Mouse (Mus musculus) granulocyte monocyte progenitor cell, adult 5-6 weeks (primary cell): ENCODE data around the gene Vtcn1. TPM values are rescaled to one million over a fixed set of nuclear protein-coding genes. Genes with fewer than 3 reads are reported as not detected.
"Not testable (repeated sequence)": the region's sequence is repeated elsewhere in the genome, so short reads cannot be mapped to it uniquely, and the experiment has no call there.

Source experiments
- ATAC-seq: replicated peaks from 2 replicates; pipeline ENCODE4 v1.8.0; 2016; ENCODE audit warnings: mild to moderate bottlenecking, moderate TSS enrichment, inconsistent platforms; ENCODE audit not compliant: poor library complexity, severe bottlenecking
- total RNA-seq, 2 experiments: library from RNA; stranded (forward) in 1 of 2; stranded (reverse) in 1 of 2; fragments of 200-712, 200-1000 nt in 1 of 2; fragments of >200 nt in 1 of 2; fragmentation: Nextera tagmentation in 1 of 2; gene quantifications; 2 replicates each; pipeline ENCODE4 v1.2.3; 2014 to 2017

The Vtcn1 gene
- total RNA-seq (2014; fragmentation: Nextera tagmentation) (not detected in 2 replicates), total RNA-seq (2017) (not detected in 2 replicates)

DNA sequence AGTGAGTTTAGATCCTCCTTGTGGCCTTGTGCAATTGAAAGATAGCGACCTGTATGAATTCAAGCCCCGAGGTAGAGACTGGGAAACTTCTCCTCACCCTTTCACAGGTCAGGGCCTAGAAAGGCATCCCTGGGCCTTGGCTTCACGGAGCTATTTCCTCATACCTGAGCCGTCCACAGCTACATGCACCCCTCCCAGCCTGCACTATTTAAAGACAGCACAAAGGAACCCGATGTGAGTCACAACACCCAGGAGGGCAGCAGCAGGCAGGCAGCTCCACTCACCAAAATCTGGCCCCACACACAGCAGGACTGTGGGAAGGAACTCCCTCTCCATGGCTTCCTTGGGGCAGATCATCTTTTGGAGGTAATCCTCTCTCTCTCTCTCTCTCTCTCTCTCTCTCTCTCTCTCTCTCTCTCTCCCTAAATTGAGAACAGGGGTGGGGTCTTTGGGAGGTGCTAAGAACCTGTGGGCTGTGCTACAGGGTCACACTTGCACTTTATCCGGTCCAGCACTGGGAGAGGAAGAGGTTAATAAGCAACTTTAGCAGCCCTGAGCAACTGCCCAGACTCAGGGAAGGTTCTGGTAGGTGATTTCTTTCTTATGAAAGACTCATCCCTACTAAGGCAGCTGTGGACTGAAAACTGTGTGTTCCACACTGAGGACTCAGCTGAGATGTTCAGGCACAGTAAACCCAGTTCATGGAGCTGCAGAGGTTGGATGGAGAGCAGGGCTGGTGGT is at the start of gene Vtcn1:
Gene Vtcn1, plus strand, starts transcription at position 235 of the 741 bp plus-strand sequence.
- ATAC-seq = no peak

DNA sequence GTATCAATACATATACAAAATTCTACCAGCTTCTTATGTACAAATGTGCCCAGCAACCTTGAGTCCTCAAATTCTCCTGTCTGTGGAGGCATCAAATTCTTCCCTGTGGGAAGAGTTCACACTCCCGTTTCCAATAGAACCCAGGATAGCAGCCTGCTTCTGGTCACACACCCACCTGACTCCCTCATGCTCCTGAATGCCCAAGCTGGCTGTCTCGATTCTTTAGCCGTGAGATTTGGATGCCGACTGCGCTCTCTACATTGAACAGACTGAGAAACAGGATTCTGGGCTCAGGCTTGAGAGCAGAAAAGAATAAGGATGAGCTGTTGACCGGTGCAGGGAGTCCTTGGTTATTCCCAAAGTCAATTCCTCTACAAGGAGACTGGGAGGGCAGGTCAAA is 48.3 kb upstream of the Vtcn1 start:
- no peak for ATAC-seq

DNA sequence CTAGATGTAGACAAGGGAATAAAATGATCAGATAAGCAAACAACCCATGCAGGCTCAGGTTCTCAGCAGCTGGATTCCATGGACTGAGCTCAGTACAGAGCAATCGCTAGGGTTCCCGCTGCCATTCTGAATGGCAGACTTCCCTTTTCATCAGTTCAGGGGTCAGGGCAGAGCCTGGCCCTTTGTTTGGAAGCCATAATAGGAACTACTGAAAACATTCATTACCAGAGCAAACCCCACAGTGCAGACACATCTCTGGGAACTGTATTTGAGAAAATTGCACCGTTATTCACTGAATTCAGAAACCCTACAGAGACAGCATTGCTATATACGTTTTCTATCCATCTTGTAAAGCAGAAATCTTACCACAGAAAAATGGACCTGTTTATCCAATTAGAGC is 47.7 kb upstream of the Vtcn1 start:
- ATAC-seq = no peak

DNA sequence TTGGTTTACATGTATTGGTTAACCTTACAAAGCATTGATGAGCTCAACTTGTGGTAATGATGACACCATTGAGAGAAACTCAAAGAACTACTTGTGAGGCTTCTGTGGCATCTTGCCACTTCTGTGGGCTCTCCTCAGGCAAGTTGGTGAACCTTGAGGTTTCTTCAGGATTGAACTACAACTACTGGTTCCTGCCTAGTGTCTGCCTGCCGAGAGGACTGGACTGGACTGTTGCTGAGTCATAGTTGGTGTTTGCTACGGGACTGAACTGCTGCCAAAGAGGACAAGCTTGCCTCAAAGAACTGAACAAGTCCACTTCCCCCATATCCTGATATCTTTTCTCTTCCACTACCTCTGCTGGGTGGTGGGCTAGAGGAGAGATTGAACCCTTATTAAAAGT is 39.2 kb upstream of the Vtcn1 start:
- peak; percentile 59 for ATAC-seq

DNA sequence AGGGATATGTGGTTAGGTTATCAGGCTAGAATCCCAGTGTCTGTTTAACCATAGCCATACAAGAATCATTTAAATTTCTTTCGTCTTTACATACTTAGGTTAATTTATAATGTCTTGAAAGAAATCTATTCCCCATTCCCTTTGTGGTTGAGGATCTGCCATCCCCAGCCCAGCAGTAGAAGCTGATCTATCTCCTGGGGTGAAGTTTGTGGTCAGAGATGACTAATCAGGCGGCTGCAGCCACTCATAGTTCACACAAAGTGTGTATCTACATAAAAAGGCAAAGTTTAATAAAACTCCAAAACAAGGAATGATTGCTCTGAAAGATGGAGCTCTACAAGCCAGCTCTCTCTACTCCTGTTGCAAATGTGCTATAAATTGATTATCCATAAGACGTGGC is 33.6 kb upstream of the Vtcn1 start:
- ATAC-seq = no peak

DNA sequence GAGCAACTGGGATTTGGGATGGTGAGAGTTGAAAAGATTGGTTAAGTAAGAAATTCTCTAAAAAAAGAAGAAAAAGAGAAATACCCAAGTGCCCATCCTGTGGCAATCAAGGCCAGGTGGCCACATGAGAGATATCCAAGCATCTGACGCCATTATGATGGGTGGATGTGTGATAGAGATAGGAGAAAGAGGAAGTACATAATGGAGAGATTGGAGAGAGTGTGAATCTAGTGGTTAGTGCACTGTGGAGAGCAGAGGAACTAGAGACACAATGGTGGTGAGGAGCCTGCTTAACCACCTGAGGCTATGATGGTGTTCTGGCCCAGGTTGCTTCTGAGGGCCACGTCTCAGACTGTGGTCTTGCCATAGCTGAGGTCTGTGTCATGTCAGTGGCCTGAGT is 31.9 kb upstream of the Vtcn1 start:
- ATAC-seq = peak; percentile 90

DNA sequence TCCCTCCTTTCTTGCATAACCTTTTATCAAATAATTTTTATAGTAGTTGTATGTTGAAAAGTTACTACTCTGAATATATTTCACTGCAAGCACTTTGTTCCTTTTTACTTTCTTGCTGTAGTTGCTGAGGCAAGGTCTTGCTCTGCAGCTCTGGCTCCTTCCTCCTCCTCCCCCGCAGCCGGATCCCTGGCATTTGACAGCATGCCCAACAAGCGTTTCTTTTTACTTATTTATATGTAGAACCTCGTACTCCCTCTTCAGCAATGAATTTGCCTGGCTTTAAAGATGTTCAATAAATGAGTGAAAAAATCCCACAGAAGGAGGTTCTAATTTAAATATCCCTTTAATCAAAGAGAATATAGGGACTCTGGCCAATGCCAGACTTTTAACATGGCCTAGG is 28.7 kb upstream of the Vtcn1 start:
- ATAC-seq = no peak

DNA sequence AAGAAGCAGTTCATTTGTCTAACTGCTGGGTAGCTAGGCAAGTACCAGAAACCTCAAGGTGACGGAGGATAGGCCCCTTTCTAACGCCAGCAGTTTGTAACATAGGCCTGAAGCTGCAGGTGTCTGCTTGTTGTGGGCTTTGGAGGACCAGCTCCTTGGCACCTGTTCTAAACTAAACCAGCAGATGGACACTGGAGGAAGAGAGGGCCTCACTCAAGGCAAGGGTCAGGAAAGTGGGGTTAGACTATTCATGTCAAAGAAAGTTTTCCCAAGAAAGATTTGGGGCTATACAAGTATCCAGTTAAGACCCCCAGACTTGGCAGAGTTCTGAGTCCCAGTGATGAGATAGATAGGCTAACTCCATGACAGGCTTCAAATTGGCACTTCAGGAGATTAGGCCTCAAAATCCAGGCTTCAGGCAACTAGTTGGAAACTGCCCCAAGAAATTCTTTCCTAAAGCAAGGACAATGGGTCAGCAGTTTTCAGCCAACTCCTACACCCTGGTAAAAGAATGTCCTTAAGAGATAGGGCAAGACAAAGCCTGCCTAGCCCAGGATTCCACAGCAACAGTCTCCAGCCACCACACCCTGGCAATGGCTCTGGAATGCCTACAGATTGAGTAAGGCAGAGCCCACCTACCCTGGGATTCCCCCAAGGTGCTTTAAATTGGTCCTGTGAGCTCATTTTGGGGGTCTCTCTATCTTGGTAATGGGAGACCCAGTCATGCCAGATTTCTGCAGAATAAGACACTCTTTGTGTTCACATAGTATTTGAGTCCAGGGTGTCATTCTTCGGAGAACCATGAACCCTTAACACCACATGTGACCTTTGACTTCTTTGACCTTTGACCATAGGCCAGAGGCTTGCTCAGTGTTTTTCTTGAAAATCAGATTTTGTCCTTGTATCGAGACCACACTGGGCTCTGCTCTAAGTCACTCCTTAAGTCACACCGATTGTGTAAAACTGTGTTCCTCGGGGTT is 27.8 kb upstream of the Vtcn1 start:
- ATAC-seq = no peak

DNA sequence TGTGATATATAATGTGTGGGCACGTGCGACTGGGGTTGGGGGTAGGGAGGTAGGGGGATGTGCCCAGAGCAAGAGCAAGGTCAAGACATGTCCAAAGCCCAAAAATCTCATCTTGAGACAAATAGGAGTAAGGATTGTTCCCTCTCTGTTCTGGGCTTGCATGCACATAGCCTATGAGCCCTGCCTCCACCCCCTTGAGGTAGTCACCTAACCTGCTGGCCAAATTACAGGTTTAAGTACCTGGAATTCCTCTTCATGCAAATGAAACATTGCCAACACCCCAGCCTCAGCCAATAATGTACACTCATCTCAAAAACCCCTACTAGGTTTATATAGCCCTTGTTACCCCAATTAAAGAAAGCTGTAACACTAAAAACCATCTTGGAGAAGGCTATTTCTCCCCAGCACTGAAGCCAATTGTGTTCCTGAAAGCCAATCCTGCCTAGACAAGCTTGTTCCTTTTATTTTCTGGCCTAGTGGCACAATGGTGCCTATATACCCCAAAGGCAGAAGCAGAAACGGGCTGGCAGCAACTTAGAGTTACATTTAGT is 26.3 kb upstream of the Vtcn1 start:
- ATAC-seq = no peak

DNA sequence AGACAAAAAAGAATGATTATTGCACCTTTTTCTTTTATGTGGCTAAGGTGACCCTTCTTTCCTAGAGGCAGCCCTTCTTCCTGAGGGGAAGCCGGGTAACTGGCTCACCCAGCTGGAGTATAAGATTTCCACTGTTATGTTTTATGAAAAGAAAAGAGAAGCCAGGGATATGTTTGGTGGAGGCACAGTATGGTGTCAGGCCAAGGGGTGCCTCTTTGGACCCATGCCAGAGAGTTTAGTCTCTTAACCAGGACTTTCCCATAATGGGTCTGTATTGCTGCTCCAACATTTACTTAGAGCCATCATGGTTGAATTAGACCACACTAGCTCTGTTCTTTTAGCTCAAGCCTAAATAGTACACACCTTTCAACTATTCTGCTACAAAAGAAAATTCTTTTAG is 20.3 kb upstream of the Vtcn1 start:
- ATAC-seq = no peak

DNA sequence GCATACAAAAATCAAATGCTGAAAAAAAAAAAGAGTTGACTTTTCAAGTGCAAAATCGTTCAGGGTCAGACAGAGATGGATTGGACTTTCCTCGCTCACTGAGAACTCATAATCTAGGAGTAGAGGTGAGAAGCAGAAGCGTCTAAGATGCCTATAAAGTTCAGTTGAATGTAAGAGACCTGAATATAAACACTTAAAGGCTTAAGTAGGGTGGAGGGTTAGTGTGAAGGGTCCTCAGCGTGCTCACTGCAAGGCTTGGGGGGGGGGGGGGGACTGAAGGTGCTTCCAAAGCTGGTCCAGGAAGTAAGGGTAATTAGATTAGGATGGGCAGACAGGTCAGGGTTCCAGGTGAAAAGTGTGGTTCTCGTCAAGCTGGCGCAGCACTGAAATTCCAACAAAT is 19.3 kb upstream of the Vtcn1 start:
- no peak for ATAC-seq

DNA sequence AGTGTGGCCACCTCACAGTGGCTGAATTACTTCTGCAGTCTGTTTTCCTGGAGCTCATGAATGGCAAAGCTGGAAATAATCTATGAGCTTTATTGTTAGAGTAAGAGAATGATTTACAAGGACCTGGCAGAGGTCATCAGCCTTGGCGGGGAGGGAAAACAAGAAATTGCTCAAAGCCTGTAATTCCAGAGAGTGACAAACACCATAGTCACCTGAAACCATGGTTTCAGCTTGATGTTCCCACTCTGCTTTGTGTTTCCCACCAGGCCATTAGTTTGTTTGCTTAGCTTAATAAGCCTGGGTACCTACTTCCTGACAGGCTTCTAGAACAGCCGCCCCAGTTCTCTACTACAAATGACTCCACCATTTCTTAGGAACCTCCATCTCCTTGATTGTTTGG is 14.8 kb upstream of the Vtcn1 start:
- no peak for ATAC-seq

DNA sequence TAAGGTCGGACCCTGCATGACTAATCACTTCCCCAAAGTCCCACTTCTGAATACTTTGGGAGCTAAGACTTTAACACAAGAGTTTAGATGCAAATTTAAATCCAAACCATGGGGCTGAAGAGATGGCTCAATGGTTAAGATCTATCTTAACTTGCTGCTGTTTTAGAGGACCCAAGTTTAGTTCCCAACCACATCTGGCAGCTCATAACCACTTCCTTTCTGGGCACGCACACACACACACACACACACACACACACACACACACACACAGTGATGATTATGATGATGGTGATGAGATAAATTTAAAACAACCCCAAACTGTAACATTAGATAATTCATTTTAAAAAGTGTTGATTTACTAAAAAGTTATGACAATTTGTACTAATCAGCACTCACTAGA is 13.4 kb upstream of the Vtcn1 start:
- no peak for ATAC-seq

DNA sequence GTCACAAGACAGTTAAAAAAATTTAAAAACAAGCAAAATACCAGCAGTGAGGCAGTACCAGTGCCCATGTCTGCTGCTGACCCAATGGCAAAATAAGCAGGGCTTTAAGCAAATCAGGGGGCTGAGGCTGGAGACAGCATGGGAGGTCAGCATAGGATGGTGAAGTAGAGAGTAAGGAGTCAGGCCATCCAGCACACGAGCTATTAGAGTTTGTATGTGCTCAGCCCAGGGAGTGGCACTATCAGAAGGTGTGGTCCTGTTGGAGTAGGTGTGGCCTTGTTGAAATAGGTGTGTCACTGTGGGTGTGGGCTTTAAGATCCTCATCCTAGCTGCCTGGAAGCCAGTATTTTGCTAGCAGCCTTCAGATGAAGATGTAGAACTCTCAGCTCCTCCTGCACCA is 9.8 kb upstream of the Vtcn1 start:
- ATAC-seq = not testable (repeated sequence)

DNA sequence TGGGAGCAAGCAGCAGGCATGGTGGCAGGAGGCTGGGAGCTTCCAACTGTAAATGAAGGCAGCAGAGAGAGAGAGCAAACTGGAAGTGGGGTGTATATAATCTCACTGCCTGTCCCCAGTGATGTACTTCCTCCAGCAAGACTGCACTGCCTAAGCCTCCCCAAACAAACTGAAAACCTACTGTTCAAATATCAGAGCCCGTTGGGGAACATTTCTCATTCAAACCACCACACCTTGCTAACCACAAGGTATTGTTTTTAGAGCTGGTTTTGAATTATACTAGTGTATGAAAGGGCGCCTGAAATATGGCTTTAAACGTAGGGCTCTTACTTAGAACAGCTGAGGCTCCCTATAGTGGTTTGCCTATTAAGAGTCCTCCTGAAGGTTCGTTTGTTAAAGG is 6.5 kb upstream of the Vtcn1 start:
- ATAC-seq = no peak

DNA sequence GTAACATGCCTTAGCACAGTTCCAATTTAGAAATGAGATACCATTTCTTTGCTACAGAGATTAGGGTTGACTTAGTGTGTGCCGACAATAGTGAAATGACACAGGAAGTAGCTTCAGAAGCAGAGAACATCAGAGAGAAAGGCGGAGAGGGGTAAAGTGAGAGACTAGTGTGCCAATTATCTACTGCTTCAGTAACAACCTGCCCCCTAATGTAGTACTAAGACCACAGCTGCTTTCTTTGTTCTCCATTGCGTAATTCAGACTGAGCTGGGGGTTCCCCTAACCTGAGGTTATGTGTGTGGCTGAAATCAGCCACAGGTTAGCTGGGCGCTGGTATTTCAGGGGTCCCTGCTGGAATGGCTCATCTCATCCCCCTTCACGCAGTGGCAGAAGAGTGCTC is 5.7 kb upstream of the Vtcn1 start:
- peak; percentile 75 for ATAC-seq

DNA sequence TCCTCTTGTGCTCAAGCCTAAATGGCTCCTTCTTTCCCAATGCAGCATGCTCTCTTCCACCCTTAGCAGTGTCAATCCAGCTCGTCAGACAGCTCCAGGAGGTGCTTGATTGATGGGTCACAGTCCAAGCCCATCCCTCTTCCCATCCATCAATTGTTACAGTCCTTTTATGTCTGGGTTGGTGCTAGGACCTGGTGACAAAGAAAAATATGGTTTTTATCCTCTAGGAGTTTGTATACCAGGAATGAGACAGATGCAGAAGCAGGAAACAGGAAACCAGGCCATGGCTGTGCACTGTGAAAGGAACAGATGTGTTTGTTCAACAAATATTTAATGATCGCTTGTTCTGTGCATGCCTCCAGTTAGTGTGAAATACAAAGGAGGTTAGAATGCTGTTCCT is 4.4 kb upstream of the Vtcn1 start:
- peak; percentile 50 for ATAC-seq

DNA sequence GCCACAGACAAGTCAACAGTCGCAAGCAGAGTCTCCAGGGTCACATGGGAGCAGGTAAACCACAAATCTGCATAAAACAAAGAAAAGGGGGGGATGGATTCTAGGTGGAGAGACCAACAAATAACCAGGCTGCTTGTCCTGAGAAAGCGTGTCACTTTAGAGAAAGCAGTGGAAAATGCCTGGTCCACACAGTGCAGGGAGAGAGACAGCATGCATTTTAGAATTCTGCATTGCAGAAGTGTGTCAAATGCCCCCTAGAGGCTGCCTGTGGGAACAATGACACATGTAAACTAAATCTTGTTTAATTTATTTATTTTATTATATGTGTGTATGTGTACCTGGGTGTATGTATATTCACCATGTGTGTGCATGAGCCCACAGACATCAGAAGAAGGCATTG is 4.0 kb upstream of the Vtcn1 start:
- ATAC-seq = peak; percentile 31; the same call in 1 of the 2 replicates

DNA sequence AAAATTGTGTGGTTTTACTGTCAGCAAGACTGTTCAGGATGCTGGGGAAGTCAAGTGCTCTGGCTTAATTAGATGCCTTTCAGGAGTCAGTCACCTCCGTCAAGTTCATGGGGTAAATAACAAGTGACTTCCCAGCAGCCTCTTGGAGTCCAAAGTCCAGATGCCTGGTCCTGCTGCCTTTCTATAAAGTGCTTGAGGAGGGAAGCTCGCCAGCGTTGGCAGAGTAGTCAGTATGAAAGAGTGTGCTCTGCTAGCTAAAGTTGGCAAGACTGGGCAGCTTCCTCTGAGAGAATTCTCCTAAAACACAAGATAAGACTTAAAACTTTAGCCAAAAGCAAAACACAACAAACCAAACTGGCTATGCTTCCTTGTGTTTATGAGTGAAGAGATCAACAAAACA is 18.5 kb downstream of the Vtcn1 start:
- ATAC-seq = no peak

DNA sequence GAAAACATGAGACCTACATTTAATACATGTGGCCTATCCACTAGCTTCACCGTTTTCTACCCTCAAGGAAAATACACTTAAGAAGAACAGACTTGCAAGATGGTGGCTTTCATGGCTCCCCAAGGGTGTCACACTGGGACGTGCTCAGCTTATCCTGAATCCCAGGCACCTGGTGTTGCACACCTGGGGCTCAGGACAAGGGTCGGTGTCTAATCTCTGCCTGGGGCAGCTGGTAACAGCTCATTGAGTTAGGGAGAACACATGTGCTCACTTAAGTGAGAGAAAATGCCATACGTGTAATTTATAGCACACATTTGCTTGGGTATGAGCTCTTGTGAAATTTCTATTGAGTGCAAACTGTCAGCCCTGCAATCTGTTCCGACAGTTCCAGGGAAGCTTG is 19.1 kb downstream of the Vtcn1 start:
- ATAC-seq = no peak

DNA sequence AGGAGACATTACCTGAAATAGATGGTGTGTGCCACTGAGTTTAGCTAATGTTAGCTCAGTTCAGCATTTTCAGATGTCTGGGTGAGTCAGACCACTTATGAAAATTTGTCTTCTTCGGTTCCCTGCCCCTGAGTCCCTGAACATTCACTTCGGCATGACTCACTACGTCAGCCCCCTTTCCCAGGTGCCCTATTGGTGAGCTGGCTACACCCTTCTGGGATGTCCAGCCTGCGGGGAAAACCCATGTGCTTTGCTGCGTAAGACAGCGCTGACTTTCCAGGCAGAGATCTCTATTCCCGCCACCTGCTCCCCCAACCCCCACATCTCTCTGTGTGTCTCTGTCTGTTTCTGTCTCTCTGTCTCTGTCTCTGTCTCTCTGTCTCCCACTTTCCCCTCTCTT is 23.1 kb downstream of the Vtcn1 start:
- ATAC-seq = no peak
